Mouse (Mus musculus): ENCODE data around the gene Rhbg. TPM values are rescaled to one million over a fixed set of nuclear protein-coding genes. Genes with fewer than 3 reads are reported as not detected.
A peak's percentile ranks its signal among the peaks of the same experiment; 100 is the strongest.

Rhbg gene
- total RNA-seq, 1 experiment from 2014 or later: 2.1 TPM

- no peak for DNase-seq
These were observed 25.6 kb downstream of the Rhbg start for GRCm38 (mm10) chr3:88228906-88229305.

- DNase-seq: no peak
These were observed 26.5 kb downstream of the Rhbg start for GRCm38 (mm10) chr3:88227976-88228375.

- no peak for DNase-seq
These were observed 27.2 kb downstream of the Rhbg start for GRCm38 (mm10) chr3:88227260-88227659.

- no peak for DNase-seq
These were observed 28.2 kb downstream of the Rhbg start for GRCm38 (mm10) chr3:88226101-88226845.

- no peak for DNase-seq
These were observed 29.6 kb downstream of the Rhbg start for GRCm38 (mm10) chr3:88224929-88225328.

- DNase-seq: no peak
These were observed 32.1 kb downstream of the Rhbg start for GRCm38 (mm10) chr3:88222446-88222845.

- no peak for DNase-seq
These were observed 32.8 kb downstream of the Rhbg start for GRCm38 (mm10) chr3:88221519-88222390.

GRCm38 (mm10) chr3:88220842-88221241, 33.7 kb downstream of the Rhbg start:
- DNase-seq: peak; percentile 91

- no peak for DNase-seq
These were observed 34.6 kb downstream of the Rhbg start for GRCm38 (mm10) chr3:88219940-88220339.

- DNase-seq: no peak
These were observed 36.8 kb downstream of the Rhbg start for GRCm38 (mm10) chr3:88217679-88218078.

- no peak for DNase-seq
These were observed 37.8 kb downstream of the Rhbg start for GRCm38 (mm10) chr3:88216534-88217326.

- no peak for DNase-seq
These were observed 38.4 kb downstream of the Rhbg start for GRCm38 (mm10) chr3:88216116-88216515.

- DNase-seq: no peak
These were observed 38.9 kb downstream of the Rhbg start for GRCm38 (mm10) chr3:88215553-88216004.

- DNase-seq: peak; percentile 35
These were observed 39.4 kb downstream of the Rhbg start for GRCm38 (mm10) chr3:88214971-88215552.

- no peak for DNase-seq
These were observed 40.1 kb downstream of the Rhbg start for GRCm38 (mm10) chr3:88214197-88214938.

- no peak for DNase-seq
These were observed 41.5 kb downstream of the Rhbg start for GRCm38 (mm10) chr3:88213019-88213418.

GRCm38 (mm10) chr3:88212356-88212755, 42.2 kb downstream of the Rhbg start:
- DNase-seq: no peak

- no peak for DNase-seq
These were observed 43.6 kb downstream of the Rhbg start for GRCm38 (mm10) chr3:88210918-88211317.

- no peak for DNase-seq
These were observed 44.4 kb downstream of the Rhbg start for GRCm38 (mm10) chr3:88210121-88210520.

- DNase-seq: no peak
These were observed 45.2 kb downstream of the Rhbg start for GRCm38 (mm10) chr3:88209306-88209705.

- DNase-seq: no peak
These were observed 46.2 kb downstream of the Rhbg start for GRCm38 (mm10) chr3:88208226-88208720.

Measured in adrenal gland, postnatal 14 days (tissue).